Mouse (Mus musculus): Measurements from ENCODE around the gene Ccdc142.

DNA sequence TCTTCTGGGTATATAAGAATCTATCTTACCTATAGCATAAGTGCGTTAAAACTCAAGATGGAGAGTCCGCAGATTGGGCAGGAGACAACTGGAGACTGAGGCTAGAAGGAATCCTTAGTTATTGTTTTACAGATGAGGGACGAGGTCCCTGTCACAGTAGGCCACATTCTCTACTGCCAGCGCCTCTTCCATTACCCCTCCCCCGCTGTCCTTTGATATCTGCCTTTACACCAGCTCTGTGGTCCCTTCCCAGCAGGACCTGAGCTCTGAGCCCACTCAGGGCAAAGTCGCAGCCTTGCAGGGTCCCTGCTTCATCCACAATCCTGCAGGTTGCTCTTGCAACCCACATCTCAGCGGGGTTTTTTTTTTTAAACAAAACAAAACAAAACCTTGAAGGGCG, 33.2 kb upstream of the Ccdc142 start:
- TF ChIP-seq GATA1 (IDR thresholded peaks at IDR 0.05; ENCODE audit: borderline replicate concordance, low read length), result no peak
- TF ChIP-seq FLI1 (IDR thresholded peaks at IDR 0.05; ENCODE audit: low read length), result no peak

Measured in megakaryocyte, embryonic 14.5 days (primary cell).